Comparison of ENCODE assay signal across 12 mouse cellular contexts in the genomic region with DNA sequence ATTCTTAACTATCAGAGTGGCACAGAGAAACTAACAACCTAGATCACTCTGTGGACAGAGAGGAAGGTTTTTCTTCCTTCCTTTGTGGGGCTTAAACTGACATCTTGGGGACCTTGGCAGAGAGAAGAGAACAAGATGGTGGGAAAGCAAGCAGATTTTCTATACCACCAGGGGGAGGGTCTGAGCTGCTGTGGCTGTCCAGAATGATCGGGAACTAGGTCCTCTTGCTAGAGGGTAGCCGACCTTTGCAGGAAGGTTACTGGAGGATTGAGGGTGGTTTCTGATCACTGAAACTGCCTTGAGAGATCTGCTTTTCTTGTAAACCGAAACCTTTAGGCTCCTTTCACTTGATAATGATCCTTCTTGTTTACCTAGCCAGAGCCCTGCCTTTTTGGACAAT. TPM values are rescaled to one million over a fixed set of nuclear protein-coding genes. Genes with fewer than 3 reads are reported as not detected.
A peak's percentile ranks its signal among the peaks of the same experiment; 100 is the strongest.
DNase-seq lines count a peak whose midpoint lies in the region; ATAC-seq and TF ChIP-seq lines count a peak whose summit lies in the region.
"Had no signal": no experiment of that assay in that cellular context is flagged by ENCODE, and none has a peak within 500 bp of the region (broad histone marks: within the 10 kb centered on the region; RNA-seq: fewer than 3 reads in every experiment).

No protein-coding gene starts in this region.

- 37% methylated on average over 3 of the region's 3 CpGs for WGBS in kidney, adult 2 months

- peaks cover 16% of the 10 kb centered on the region for H3K4me1 ChIP-seq in kidney, adult 2 months (ENCODE audit: control insufficient read depth, insufficient read depth, low read length)
- H3K4me1 ChIP-seq: heart, embryonic 13.5 days had no signal

- H3K27ac ChIP-seq in kidney, adult 2 months (ENCODE audit: insufficient read depth, low read depth, low read length): no peak overlapping the region
- H3K27ac ChIP-seq: heart, embryonic 13.5 days had no signal

- ATAC-seq in CD4-positive, CD25-positive, alpha-beta regulatory T cell, adult 4 months: peak; percentile 32
- ATAC-seq: forebrain, embryonic 14.5 days had no signal

- no peaks in the 10 kb centered on the region for H3K36me3 ChIP-seq in kidney, adult 2 months (ENCODE audit: control insufficient read depth, insufficient read depth, low read length)
- H3K36me3 ChIP-seq: heart, embryonic 13.5 days had no signal

- DNase-seq in kidney, adult 2 months: no peak
- no peak for DNase-seq in kidney, adult 11 months
- peak; percentile 19 for DNase-seq in 3T3-L1 (ENCODE audit: low read depth, low spot score)
- DNase-seq in induced T-regulatory cell, adult 2 months (ENCODE audit: low read depth): peak; percentile 46
- no peak for DNase-seq in frontal cortex, postnatal 36 days (ENCODE audit: low spot score in 2 of 2)
- no peak for DNase-seq in adrenal gland, adult 8-10 months
- no peak for DNase-seq in frontal cortex, postnatal 10 days (ENCODE audit: low spot score in 2 of 2)
- DNase-seq: lung, postnatal 10 days had no signal

- peak; percentile 35; the same call in 1 of the 2 replicates for TF ChIP-seq CTCF in kidney, adult 2 months (conservative IDR thresholded peaks at IDR 0.05; ENCODE audit: insufficient read depth, insufficient read length, low read depth, low read length)

- no peak for TF ChIP-seq POLR2A in kidney, adult 2 months (IDR thresholded peaks at IDR 0.05; ENCODE audit: low read depth, low read length)

- H3K27me3 ChIP-seq in kidney, adult 2 months (replicated peaks; ENCODE audit: control insufficient read depth, insufficient read depth, low read length): no peaks in the 10 kb centered on the region

- H3K4me3 ChIP-seq in kidney, adult 2 months (ENCODE audit: insufficient read depth, low read depth, low read length): no peak overlapping the region
- H3K4me3 ChIP-seq: heart, embryonic 13.5 days had no signal

RNA-seq across cellular contexts. Expression of a gene that starts 9.3 kb away (rescaled TPM):
- polyA plus RNA-seq in kidney, adult 2 months (2012; rRNA removed): 321 and 342 TPM in 2 replicates
- polyA plus RNA-seq in CD4-positive, CD25-positive, alpha-beta regulatory T cell, adult 4 months (2017; shearing (Covaris generic)): 100 to 1,000 TPM; 107 to 179 TPM
- 100 to 1,000 TPM; 207 to 236 (median 225) TPM for total RNA-seq in adrenal gland, adult 8-10 months (2022)

RNA-seq across cellular contexts. Expression of a gene that starts 33.7 kb away (rescaled TPM):
- polyA plus RNA-seq in kidney, adult 2 months (2012; rRNA removed): 241 and 269 TPM in 2 replicates
- 100 to 1,000 TPM in 1 of 2 experiments, 10 to 100 TPM in 1; 96.6 to 109 TPM for polyA plus RNA-seq in CD4-positive, CD25-positive, alpha-beta regulatory T cell, adult 4 months (2017; shearing (Covaris generic))
- total RNA-seq in adrenal gland, adult 8-10 months (2022): 100 to 1,000 TPM in 3 of 4 experiments, 10 to 100 TPM in 1; 98.9 to 125 (median 115) TPM

RNA-seq across cellular contexts. Expression of a gene that starts 33.8 kb away (rescaled TPM):
- not detected in 2 replicates for polyA plus RNA-seq in kidney, adult 2 months (2012; rRNA removed)
- polyA plus RNA-seq in CD4-positive, CD25-positive, alpha-beta regulatory T cell, adult 4 months (2017; shearing (Covaris generic)): 1 to 10 TPM in 1 of 2 experiments, not detected in 1; 3.0 TPM
- total RNA-seq in adrenal gland, adult 8-10 months (2022): 10 to 100 TPM; 15.2 to 24.8 (median 18.1) TPM
- polyA plus RNA-seq: cortical plate, adult 2 months; heart, embryonic 13.5 days had no signal

RNA-seq across cellular contexts. Expression of a gene that starts 42.2 kb away (rescaled TPM):
- polyA plus RNA-seq in kidney, adult 2 months (2012; rRNA removed): 6.5 and 13.6 TPM in 2 replicates
- polyA plus RNA-seq in CD4-positive, CD25-positive, alpha-beta regulatory T cell, adult 4 months (2017; shearing (Covaris generic)): 100 to 1,000 TPM; 449 to 774 TPM
- total RNA-seq in adrenal gland, adult 8-10 months (2022): 10 to 100 TPM in 3 of 4 experiments, 1 to 10 TPM in 1; 8.6 to 16.8 (median 13.5) TPM

RNA-seq across cellular contexts. Expression of a gene that starts 49.9 kb away (rescaled TPM):
- polyA plus RNA-seq in kidney, adult 2 months (2012; rRNA removed): 29.9 and 33.8 TPM in 2 replicates
- 10 to 100 TPM; 42.0 to 65.6 TPM for polyA plus RNA-seq in CD4-positive, CD25-positive, alpha-beta regulatory T cell, adult 4 months (2017; shearing (Covaris generic))
- total RNA-seq in adrenal gland, adult 8-10 months (2022): 10 to 100 TPM; 46.0 to 63.0 (median 53.7) TPM

Comparison
In these comparisons a context has a peak if more than half of its experiments do, and no peak if none do; other contexts are left out.
1. DNase-seq: peak in 3T3-L1 (single experiment) and induced T-regulatory cell, adult 2 months (single experiment); none in kidney, adult 2 months (single experiment), kidney, adult 11 months (single experiment), frontal cortex, postnatal 36 days (0 of 2), adrenal gland, adult 8-10 months (single experiment) and frontal cortex, postnatal 10 days (0 of 2).